Mouse (Mus musculus) thymus, postnatal 14 days (tissue): Measurements from ENCODE around the gene Trem3.

ENCODE experiments used
- DNase-seq: peaks from one replicate; pipeline ENCODE4 v3.0.0; 2021

Gene Trem3

DNA sequence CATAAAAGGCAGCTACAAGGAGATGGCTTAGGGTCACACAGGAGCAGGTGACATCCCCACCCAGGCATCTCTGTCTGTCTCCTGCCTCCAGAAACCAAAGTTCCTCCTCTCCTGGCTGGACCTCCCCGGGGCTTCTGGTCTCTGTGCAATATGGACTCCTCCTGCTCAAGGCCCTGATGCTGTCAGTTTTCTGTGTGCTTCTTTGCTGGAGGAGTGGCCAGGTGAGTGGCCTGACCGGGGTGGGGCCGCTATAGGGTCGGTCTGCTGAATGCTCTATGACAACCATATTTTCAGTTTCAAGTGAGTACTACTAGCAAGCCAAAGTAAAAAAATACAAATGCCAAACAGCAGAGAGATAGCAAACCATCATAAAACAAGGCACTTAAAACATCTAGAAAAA is 25.0 kb downstream of the Trem3 start:
- no peak for DNase-seq

DNA sequence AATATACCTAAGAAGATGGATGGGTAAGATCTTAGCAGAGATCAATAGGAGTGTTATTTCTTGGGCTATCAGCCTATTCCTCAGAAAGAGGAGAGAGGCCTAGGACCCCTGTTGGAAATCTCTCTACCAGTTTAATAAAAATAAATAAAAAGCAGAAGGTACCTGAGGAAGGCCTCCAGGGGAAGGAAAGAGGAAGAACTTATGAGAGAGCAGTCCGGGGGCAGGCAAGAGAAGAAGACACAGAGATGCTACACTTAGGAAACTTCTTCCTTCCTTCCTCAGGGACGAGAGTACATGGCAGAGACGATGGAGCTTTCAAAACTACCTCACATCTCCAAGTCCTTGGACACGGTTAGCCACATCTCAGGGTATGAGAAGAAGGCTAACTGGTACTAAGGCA is 26.5 kb downstream of the Trem3 start:
- DNase-seq: no peak

DNA sequence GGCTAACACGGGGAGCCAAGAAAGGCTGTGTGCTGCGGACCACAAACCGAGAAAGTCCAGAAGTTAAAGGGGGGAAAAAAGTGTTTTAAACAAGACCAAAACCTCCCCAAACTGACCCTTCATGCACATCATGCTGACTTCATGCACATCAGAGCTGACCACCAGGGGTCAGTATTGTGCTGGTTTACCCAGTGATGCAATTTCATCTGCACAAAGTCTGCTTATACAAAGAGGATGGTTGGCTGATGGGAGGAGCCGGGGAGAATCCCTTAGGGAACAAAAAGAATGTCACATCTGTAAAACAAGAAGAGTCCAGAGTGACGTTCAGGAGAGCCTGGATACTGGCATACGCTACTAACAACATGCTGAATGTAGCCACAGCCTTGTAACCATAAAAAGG is 27.3 kb downstream of the Trem3 start:
- peak; percentile 86 for DNase-seq

DNA sequence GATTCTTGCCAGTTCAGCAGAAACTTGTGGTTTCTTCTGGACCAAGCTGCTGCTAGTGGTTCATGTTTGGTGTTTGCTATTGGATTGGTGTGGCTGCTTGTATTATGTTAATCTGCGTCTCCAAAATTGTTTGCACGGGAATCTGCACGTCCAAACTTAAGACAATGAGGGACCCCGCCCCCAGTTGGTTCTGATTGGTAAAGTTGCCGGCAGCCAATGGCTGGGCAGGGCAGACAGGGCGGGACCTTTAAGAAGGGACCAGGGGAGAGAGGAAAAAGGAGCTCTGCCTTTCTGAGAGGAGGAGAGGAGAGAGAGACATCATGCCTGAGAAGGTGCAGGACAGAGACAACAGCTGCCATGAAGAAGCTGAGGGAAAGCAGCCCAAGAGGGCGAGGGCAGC is 28.2 kb downstream of the Trem3 start:
- DNase-seq: no peak

DNA sequence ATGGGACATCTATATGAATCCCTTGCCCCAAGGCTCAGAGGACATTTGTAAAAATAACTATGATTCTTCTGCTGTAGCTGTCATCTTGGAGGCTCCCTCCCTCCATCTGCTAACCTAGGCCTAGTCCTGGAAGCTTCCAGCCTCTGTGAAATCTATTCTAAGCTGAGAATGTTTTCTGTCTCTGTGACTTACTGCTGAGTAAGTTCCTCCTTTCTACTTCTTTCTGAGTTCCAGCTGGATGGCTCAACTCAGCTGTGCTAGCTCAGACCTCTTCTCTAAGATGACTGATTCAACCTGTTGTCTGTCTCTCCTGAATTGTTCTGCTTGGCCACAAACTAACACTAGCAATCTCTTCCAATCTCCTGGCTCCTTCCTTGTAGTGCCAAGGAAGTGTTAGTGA is 30.8 kb downstream of the Trem3 start:
- DNase-seq: no peak

DNA sequence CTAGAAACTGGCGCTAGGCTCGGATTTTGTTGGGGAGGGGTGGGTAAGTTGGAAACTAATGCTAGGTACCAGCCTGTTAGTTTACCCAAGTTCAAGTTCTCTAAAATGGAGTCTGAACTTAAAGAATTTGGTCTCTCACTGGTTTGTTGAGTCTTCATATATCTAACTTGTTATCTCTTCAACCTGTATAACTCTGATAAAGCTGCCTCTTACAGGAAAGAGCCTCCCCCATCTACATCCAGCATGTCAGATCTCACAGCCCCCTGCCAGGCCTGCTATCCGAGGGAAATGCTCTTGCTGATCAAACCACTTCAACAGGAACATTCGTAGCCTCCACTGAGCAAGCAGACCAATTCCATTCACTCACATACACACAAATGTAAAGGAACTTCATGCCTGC is 31.4 kb downstream of the Trem3 start:
- DNase-seq: no peak

DNA sequence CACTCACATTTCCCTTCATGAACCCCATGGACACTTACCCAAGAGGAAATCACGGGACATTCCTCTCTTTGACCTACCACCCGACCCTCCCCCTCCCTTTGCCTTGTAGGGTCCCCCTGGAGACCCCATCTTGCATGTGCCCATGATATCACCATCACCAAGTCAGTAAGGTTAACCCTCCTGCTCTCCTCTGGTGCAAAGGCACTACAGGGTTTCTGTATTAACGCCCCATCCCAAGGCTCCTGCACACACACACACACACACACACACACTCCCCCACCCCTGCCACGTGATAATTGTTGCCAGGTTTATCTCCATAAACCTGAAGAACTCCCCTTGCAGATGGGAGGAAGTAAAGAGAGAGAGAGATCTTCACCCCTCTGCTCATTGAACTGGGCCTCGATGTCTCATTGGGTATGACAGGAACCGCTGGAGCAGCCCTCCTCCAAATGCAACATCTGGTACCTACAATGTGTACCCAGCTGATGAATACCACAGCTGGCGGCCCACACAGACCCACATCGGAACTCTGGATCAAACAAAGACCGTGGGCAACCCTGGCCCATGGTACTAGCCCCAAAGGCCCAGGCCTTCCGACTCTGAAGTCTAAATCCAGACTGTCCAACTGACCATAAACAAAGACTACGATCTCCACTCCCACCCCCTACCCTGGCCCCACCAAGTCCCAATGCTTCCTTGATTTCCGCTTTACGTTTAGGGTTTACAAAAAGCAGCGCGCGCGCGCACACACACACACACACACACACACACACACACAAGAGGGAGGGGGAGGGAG is 33.6 kb downstream of the Trem3 start:
- DNase-seq: peak; percentile 24

DNA sequence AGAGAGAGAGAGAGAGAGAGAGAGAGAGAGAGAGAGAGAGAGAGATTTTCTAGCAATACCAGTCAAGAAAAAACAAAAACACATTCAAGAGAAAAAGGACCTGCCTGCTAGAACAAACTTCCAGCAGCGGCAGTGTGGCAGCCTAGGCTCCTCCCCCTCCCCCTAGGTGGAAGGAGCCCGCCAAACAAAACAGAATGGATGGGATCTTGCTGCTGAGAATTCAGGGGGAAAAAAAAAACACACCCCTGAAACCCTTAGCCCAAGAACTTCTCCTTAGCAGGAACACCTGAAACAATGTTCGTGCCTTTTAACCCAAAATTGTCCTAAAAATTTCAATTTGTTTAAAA is 34.1 kb downstream of the Trem3 start:
- peak; percentile 44 for DNase-seq

DNA sequence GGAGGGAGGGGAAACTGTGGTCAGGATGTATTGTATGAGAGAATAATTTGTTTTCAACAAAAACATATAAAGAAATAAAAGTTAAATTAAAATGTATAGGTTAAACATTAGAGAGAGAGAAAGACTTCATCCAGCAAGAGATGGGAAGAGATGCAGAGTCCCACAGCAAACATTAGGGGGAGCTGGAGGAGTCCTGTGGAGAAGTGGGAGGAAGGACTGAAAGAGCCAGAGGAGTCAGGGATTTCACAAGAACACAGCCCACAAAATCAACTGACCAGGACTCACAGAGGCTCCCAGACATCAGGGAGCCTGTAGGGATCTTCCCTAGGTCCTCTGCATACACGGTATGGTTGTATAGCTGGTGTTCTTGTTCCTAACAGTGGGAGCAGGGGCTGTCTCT is 39.2 kb downstream of the Trem3 start:
- no peak for DNase-seq

DNA sequence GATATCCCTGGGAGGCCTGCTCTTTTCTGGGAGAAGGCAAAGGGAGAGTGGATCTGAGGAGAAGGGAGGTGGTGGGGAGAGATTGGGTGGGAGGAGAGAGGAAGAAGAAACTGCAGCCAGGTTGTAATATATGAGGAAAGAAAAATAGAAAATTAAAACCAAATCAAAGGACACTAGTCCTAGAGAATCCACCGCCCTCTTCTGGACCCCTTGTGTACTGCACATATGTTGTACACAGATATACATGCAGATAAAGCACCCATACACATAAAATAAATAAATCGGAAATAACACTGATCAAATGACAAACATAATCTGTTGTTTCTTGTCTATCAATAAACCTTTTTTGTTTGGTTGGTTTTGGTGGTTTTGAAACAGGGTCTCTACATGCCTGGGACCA is 39.7 kb downstream of the Trem3 start:
- peak; percentile 60 for DNase-seq

DNA sequence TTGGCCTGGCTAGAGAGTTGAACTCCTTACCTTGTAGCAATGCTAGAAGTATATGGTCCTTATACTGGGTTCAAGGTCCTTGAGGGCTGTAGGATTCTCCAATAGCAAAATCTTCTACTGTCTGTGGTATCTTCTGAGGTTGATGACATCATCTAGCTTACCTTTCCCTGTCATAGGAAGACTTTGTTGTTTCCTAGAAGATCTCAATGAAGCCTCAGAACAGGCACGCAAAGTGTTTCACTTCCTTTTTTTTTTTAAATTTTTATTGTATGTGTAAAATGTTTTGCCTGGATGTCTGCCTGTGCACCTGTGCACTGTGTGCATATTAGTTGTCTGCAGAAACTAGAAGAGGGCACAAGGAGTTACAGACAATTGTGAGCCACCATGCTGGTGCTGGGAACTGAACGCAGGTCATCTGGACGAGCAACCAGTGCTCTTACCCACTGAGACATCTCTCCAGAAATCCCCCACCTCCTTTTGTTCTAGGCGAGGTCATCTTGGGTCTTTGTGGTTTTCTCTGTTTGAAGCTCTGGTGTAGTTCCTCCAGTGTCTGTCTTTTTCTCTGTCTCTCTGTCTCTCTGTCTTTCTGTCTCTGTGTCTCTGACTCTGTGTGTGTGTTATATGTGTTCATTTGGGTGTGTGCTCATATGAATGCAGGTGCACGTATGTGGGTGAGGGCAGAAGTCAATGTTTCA is 46.1 kb downstream of the Trem3 start:
- DNase-seq: no peak

DNA sequence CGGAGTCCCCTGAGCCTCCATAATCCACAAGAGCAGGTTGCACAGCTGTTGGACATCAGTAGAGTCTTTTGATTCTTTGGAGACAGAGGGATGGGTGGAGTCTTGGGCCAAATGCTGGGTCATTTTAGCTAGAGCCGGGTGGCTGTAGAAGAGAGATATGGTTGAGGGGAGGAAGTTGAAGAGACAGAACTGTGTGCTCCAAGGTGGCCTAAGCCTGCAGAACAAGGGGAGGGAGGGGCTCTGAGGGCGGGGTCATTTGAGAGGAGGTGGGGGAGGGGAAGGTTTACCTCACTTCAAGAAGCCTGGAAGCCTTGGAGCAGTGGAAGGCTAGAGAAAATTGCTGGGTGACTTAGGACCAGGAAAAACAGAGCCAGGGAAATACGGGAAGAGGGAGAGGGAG is 51.6 kb downstream of the Trem3 start, which contains the start of gene Treml2:
Gene Treml2, plus strand, starts transcription at position 296 of the 400 bp plus-strand sequence.
- DNase-seq: peak; percentile 38

DNA sequence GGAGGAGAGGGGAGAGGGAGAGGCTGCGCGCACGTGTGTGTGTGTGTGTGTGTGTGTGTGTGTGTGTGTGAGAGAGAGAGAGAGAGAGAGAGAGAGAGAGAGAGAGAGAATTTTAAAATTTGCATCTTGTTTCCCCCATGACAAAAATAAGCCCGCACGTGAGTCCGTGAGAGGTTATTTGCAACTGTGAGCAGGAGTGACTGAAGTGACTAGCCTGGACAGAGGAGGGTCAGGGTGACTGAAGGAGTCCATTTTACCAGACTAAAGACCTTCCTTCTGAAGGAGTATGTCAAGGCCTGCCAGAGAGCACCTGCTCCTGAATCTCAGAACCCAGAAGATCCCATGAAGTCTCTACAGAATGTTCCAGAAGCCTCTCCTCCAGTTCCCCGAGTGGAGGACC is 52.2 kb downstream of the Trem3 start:
- DNase-seq: peak; percentile 23

DNA sequence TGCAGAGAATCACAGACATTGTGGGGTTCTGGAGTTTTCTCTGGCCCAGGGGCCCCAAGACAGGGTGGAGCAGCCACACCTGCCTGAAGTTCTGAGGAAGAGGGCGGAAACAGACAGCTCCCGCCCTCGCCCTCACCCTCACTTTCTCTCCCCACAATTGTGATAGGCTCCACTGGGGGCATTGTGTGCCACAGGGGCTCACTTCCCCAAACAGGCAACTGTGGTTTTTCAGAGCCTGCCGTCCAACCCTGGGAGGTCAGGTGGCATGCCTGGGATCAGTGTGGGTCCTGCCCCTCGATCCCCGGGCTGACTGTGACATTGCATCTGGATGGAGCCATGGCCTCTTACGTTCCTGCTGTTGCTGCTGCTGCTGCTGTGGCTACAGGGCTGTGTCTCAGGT is 52.6 kb downstream of the Trem3 start:
- peak; percentile 84 for DNase-seq

DNA sequence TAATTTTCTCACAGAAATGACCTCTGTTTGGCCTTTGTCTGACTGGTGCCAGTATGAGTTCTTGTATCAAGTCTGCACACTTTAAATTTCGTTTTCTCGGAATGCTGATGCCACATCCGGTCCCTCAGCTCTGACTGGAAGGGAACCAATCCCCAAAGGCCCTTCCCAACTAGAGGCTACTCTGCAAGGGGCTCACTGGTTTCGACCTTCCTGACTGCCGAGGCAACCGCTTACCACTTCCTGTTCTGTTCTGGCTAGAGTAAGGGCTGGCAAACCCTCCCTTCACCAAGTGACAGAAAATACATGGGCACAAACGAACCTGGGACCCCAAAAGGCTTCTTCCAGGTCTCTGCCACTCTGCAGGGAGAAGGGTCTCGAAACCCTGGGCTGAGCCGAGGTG is 53.3 kb downstream of the Trem3 start:
- DNase-seq: peak; percentile 77

DNA sequence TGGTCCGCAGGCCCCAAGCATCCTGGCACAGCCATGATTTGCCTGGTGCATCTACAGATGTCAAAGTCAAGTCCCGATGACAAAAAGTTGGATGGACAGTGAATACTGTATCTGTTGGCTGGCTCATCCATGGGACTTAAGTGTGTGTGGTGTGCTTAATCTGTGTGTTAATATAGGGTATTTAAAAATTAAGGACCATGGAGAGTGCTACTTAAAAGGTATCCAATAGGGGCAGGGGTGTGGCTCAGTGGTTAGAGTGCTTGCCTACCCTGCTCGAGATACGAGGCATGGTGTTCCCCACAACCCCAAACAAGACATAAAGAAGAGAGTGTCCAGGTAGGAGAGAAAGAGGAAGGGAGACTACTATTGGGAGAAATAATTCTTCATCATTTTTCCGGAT is 54.2 kb downstream of the Trem3 start:
- DNase-seq: no peak
